Mouse (Mus musculus) olfactory bulb, adult 2 months (tissue): ENCODE results near the gene Reep6.

Experiments
- CTCF ChIP-seq: fragments of 200-500 bp; IDR thresholded peaks from 2 replicates; pipeline ENCODE4 v1.5.1; 2012; ENCODE audit warnings: low read depth, mild to moderate bottlenecking, low read length, moderate library complexity; ENCODE audit not compliant: insufficient read depth
- POLR2A ChIP-seq: fragments of 200-500 bp; IDR thresholded peaks from 2 replicates; pipeline ENCODE4 v1.6.1; 2012; ENCODE audit warnings: mild to moderate bottlenecking, low read depth, low read length, moderate library complexity; ENCODE audit not compliant: insufficient read depth

- TF ChIP-seq POLR2A (no peak), CTCF (no peak)
These were observed 34.0 kb downstream of the Reep6 start for GRCm38 (mm10) chr10:80363734-80364133.
